Mouse (Mus musculus) stomach, postnatal 0 days (tissue): ENCODE measurements around the gene Kcna6. TPM values are rescaled to one million over a fixed set of nuclear protein-coding genes. Genes with fewer than 3 reads are reported as not detected.

ENCODE experiments used
- ATAC-seq: fragments of 200-750 bp; cut with Nextera tagmentation; 2 replicates; pipeline ENCODE4 v1.8.0; 2017; ENCODE audit not compliant: low FRiP score, low TSS enrichment
- DNase-seq: peaks from one replicate; pipeline ENCODE4 v3.0.0-alpha.2; 2016; ENCODE audit warnings: low spot score
- H3K27ac ChIP-seq: fragments of 300-500 bp; sonication (generic); replicated peaks from 2 replicates; pipeline ENCODE4 v1.5.1; 2014; ENCODE audit warnings: mild to moderate bottlenecking, control low read depth
- H3K27me3 ChIP-seq: fragments of 300-500 bp; sonication (generic); 2 replicates; pipeline ENCODE4 v1.6.1; 2014; ENCODE audit warnings: low read length; ENCODE audit not compliant: control insufficient read depth, insufficient read depth
- H3K36me3 ChIP-seq: fragments of 300-500 bp; sonication (generic); 2 replicates; pipeline ENCODE4 v1.6.1; 2014; ENCODE audit warnings: low read length, mixed read lengths; ENCODE audit not compliant: control insufficient read depth, insufficient read depth
- H3K4me1 ChIP-seq: fragments of 300-500 bp; sonication (generic); replicated peaks from 2 replicates; pipeline ENCODE4 v1.6.1; 2014; ENCODE audit warnings: antibody characterized with exemption; ENCODE audit not compliant: control insufficient read depth, insufficient read depth
- H3K4me2 ChIP-seq: fragments of 300-500 bp; sonication (generic); replicated peaks from 2 replicates; pipeline ENCODE4 v1.6.1; 2014; ENCODE audit warnings: low read depth, mild to moderate bottlenecking, control low read depth, moderate library complexity
- H3K4me3 ChIP-seq: fragments of 300-500 bp; sonication (generic); 2 replicates; pipeline ENCODE4 v1.5.1; 2014; ENCODE audit warnings: low read depth, low read length, control low read depth
- H3K9ac ChIP-seq: fragments of 300-500 bp; sonication (generic); 2 replicates; pipeline ENCODE4 v1.6.1; 2014; ENCODE audit warnings: mild to moderate bottlenecking, low read length, control low read depth, mixed read lengths
- H3K9me3 ChIP-seq: fragments of 300-500 bp; sonication (generic); 2 replicates; pipeline ENCODE4 v1.6.1; 2016; ENCODE audit warnings: low read length; ENCODE audit not compliant: control insufficient read depth
- CTCF ChIP-seq: IDR thresholded peaks from 2 replicates; pipeline ENCODE4 v1.5.1; 2016; ENCODE audit warnings: antibody characterized with exemption, low read depth, mild to moderate bottlenecking, moderate library complexity
- EP300 ChIP-seq: optimal IDR thresholded peaks from 2 replicates; pipeline ENCODE3; 2016; ENCODE audit warnings: antibody characterized with exemption
- WGBS: fragments of 180-500 bp; shearing (Covaris S2); extraction: QIAGEN DNeasy Blood & Tissue Kit; methylation state at CpG from one replicate; pipeline ENCODE4 v1.1.7; 2014; 5-methylcytosine and 5-hydroxymethylcytosine counted together
- polyA plus RNA-seq: library from polyadenylated mRNA; unstranded; fragments of >200 nt; fragmentation: Nextera tagmentation; extraction: Ambion mirVana; gene quantifications from 2 replicates; pipeline ENCODE4 v1.2.1, GENCODE M21; 2015

Gene Kcna6
- polyA plus RNA-seq, 1 experiment from 2014 or later, result 1.5 TPM

DNA sequence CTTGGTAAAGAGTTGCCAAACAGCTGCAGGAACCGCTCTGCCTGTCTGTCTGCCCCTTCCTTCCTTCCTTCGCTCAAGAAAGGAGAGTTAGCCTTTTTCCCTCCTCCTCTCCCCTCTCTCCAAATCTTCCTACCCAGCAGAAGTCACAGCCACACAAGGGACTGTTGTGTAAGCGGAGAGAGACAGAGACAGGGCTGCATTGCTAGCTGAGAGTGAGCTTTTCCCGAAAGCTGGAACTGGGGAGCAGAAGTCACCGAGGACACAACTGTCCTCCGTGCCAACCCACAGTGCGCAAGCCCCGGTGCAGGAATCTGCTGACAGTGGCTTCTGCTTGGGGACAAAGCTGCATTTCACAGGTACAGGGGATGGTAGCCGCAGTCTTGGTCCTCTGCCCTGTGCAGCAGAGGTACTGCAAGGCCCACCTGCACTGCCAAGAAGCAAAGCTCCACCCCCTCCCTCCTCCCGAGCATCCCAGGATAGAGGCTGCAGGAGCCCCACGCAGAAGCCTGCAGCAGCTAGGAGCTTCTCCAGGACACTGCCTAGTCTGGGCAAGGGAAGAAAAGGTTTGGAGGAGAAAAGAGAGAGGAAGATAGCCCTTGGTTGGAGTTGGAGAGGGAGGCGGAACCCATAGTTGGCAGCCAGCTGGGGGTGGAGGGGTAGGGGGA, 21.9 kb downstream of the Kcna6 start:
- Histone ChIP-seq H3K4me2 (no peak overlapping the region), H3K4me1 (no peaks in the 10 kb centered on the region), H3K27me3 (no peaks in the 10 kb centered on the region), H3K4me3 (no peak overlapping the region), H3K9me3 (no peaks in the 10 kb centered on the region), H3K27ac (no peak overlapping the region), H3K36me3 (no peaks in the 10 kb centered on the region), H3K9ac (no peak overlapping the region)
- 66% methylated on average over 12 of the region's 12 CpGs for WGBS
- no peak for ATAC-seq
- TF ChIP-seq EP300 (no peak), CTCF (no peak)
- DNase-seq, result no peak

DNA sequence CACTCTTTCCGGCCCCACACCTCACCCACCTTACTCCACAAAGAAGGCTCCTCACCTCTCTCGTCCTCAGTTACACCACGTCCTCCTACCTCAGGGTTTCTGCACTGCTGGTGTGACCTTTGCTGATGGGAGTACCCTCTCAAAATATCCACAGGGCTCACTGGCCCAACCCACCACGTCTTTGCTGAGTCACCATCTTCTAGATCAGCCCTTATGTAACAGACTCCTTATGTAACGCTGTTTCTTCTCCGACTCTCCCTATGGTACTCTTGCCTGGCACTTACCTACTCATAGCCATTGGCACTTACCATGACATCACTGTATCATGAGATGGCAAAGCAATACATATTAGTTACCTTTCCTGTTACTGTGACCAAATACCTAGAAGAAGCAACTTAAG, 27.9 kb downstream of the Kcna6 start:
- Histone ChIP-seq H3K9ac (no peak overlapping the region), H3K36me3 (no peaks in the 10 kb centered on the region), H3K4me2 (no peak overlapping the region), H3K9me3 (no peaks in the 10 kb centered on the region), H3K4me3 (no peak overlapping the region), H3K4me1 (no peaks in the 10 kb centered on the region), H3K27me3 (no peaks in the 10 kb centered on the region), H3K27ac (no peak overlapping the region)
- ATAC-seq (no peak), DNase-seq (no peak)
- TF ChIP-seq EP300 (no peak), CTCF (no peak)
- WGBS, result 76% methylated on average over 6 of the region's 6 CpGs

DNA sequence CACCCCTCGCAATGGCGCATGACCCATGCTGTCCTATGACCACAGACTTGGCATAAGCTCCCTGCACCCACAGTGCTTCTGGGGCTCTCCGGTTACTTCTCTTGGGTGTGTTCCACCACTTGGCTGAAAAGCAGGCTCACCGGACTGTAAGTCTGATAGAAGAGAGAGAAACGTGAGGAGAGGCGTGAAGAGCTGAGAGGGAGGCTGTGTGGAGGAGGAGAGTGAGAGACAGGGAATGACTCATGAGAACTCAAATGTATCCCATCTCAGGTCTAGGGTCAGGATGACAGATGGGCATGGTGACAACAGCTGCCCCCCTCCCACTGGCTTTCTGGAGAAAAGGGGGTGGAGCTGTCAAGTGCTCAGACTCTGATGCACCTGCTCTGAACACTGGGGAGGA, 34.5 kb downstream of the Kcna6 start:
- ATAC-seq, result no peak
- no peak for DNase-seq
- 61% methylated on average over 6 of the region's 6 CpGs for WGBS
- no peaks in the 10 kb centered on the region for H3K4me1 ChIP-seq
- H3K9me3 ChIP-seq, result no peaks in the 10 kb centered on the region
- H3K27ac ChIP-seq, result no peak overlapping the region
- H3K9ac ChIP-seq, result no peak overlapping the region
- TF ChIP-seq EP300 (no peak), CTCF (no peak)
- H3K4me2 ChIP-seq, result no peak overlapping the region
- H3K36me3 ChIP-seq, result no peaks in the 10 kb centered on the region
- no peaks in the 10 kb centered on the region for H3K27me3 ChIP-seq
- H3K4me3 ChIP-seq, result no peak overlapping the region

DNA sequence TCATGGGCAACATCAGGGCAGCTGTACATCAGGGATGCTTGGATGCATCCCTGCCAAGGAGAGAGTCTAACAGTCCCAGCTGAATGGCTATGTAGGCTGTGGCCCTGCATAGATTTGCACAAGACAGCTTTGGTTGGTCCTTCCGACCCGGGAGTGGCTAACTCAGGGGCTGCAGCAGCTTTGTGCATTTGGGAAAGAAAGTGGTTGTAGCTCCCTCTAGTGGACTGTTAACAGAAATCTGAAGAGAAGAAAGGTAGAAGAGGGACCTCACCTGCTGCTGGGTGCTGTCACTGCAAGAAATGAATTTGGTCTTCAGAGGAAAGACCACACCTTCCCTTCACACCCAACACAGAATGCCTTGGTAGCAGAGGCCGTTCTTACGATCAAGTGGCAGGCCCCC, 36.0 kb downstream of the Kcna6 start:
- TF ChIP-seq CTCF (peak; percentile 71), EP300 (no peak)
- Histone ChIP-seq H3K36me3 (no peaks in the 10 kb centered on the region), H3K9me3 (no peaks in the 10 kb centered on the region), H3K9ac (no peak overlapping the region), H3K4me2 (no peak overlapping the region), H3K27me3 (no peaks in the 10 kb centered on the region), H3K4me1 (no peaks in the 10 kb centered on the region), H3K27ac (no peak overlapping the region), H3K4me3 (no peak overlapping the region)
- 21% methylated on average over 4 of the region's 4 CpGs for WGBS
- ATAC-seq (no peak), DNase-seq (peak; percentile 16)

DNA sequence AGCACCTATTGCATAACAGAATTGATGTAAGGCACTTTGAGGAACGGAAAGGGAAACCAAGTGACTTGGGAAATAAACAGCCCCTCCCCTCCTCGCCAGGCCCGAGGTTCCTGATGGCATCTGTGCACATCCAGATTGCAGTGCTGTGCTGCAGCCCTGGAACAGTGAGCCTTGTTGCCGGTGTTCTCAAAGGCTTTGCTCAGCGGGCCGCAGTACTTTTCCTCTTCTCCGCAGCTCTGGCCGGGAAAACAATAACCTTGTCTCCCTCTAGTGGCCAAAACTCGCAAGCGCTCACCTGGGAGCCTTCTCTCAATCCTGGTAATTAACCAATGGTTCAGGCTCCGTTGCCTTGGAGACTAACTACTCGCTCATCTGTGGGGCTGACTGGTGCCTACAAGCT, 38.4 kb downstream of the Kcna6 start:
- DNase-seq, result peak; percentile 75
- Histone ChIP-seq H3K4me1 (no peaks in the 10 kb centered on the region), H3K36me3 (no peaks in the 10 kb centered on the region), H3K4me3 (peak overlapping the region; percentile 8; the same call in 1 of the 2 replicates), H3K27ac (no peak overlapping the region), H3K4me2 (peak overlapping the region; percentile 42), H3K9ac (no peak overlapping the region), H3K27me3 (no peaks in the 10 kb centered on the region), H3K9me3 (no peaks in the 10 kb centered on the region)
- peak; percentile 62 for ATAC-seq
- TF ChIP-seq EP300 (no peak), CTCF (peak; percentile 90)
- WGBS, result 0% methylated on average over 12 of the region's 12 CpGs

DNA sequence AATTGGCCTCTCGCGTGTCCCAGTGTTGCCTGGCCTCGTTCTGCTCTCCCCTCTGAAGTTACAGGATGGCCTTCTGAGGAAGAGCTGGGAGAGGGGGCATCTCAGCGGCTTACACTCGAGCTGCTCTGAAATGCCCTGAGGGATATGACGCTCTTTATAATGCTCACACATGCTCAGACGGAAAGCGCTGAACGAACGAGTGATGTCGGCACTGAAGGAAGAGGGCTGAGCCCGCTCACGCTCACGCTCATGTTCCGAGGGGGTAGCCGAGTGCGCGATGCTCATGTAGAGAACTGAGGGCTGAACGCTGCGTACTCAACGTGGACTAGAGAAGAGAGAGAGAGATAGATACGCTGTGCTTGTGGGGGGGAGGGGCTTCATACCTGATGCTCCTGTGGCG, 39.3 kb downstream of the Kcna6 start:
- Histone ChIP-seq H3K27me3 (no peaks in the 10 kb centered on the region), H3K9me3 (no peaks in the 10 kb centered on the region), H3K4me3 (no peak overlapping the region), H3K9ac (no peak overlapping the region), H3K4me2 (no peak overlapping the region), H3K27ac (no peak overlapping the region), H3K36me3 (no peaks in the 10 kb centered on the region), H3K4me1 (no peaks in the 10 kb centered on the region)
- ATAC-seq (no peak), DNase-seq (no peak)
- no peak for TF ChIP-seq CTCF
- no peak for TF ChIP-seq EP300
- WGBS, result 74% methylated on average over 23 of the region's 23 CpGs
